Mouse (Mus musculus): Measurements from ENCODE around the gene Olfr1058.
"Not testable (repeated sequence)": the region's sequence is repeated elsewhere in the genome, so short reads cannot be mapped to it uniquely, and the experiment has no call there.

The Olfr1058 gene

DNA sequence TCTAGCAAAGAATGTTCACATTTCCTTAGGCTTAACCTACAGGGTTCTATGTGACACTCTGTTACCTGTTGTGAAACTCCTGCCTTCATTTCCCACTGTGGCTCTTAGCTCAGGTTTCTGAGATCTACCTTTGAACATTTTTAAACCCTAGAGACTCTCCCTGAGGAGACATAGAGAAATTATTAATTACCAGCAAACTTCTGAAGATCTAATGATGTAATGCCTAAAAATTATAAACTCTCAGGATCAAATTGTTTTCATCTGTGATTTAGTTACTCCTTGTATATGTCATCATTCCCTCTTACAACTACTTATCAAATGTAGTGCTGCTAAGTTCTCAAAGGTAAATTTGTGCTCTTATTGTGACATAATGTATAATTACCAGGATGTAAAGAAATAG is at the start of gene Olfr1058:
Gene Olfr1058 (minus strand): TSS at position 101 of the 400 bp plus-strand sequence.
- not testable (repeated sequence) for DNase-seq (ENCODE audit: inconsistent ontology term)

DNA sequence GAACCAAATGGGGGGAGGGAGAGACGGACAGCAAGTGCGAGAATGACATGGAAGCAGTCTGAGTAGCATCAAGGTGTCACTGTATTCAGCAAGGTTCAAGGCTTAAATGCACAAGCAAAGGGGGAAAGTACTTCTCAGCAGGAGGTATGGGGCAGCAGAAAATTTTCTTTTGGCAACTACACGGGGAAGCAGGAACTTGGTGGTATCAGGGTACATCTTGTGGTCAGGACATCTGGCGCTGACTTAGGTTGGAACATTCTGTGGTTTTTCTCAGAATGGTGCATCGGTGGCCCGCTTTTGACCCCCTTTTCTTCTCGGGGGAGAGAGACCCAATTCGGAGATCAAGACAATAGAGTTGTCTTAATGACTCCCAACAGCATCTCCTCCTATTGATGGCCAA is 40.1 kb upstream of the Olfr1058 start:
- DNase-seq (ENCODE audit: inconsistent ontology term), result not testable (repeated sequence)

DNA sequence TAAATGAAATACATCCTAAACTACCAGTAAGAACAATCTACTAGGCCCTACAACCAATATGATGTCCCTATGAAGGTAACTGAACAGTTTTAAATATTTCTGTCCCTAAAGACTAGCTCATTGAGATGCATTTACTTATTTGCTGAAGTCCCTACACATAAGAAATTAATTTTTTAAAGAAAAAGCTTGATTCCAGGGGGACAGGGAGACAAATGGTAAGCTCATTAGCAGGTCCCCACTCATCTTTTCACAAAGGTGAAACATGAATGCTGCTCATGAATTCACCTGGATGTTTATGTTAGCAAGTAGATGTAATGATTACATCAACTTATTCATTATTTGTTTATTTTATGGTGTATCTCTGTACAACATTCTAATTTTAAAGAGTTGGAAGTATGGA is 38.3 kb upstream of the Olfr1058 start, which contains the start of gene Olfr1062:
Gene Olfr1062 (minus strand): TSS at position 101 of the 400 bp plus-strand sequence.
- not testable (repeated sequence) for DNase-seq (ENCODE audit: inconsistent ontology term)

DNA sequence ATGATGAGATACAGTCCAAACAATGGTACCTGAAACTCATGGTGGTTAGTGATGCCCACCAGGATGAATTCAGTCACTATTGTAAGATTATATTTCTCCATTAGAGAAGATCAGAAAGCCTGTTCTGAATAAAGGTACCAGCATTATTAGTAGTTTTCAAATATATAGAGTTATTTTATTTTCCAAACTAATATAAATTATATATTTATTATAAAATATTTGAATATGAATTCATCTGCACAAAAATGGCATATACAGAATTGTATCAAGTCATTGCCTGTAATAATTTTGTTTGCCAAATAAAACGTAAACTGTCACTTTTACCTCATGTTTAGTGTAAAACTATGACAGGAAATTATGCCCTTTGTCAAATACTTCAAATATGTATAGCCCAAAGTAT is 25.6 kb upstream of the Olfr1058 start, which contains the start of gene Olfr1061:
Gene Olfr1061 (minus strand): TSS at position 101 of the 400 bp plus-strand sequence.
- DNase-seq (ENCODE audit: inconsistent ontology term), result no peak

DNA sequence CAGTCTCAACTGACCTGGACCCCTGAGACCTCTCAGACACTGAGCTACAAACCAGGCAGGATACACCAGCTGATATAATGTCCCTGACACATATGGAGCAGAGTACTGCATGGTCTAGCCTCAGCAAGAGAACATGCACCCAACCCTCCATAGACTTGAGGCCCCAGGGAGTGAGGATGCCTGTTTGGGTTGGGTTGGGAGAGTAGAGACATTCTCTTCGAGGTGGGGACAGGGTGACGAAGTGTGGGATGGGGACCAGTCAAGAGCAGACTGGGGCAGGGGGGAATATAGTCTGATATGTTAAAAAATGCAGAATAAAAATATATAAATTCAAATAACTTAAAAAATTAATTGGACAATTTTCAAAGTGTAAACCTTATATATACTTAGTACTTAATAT is 6.8 kb upstream of the Olfr1058 start:
- no peak for DNase-seq (ENCODE audit: inconsistent ontology term)

DNA sequence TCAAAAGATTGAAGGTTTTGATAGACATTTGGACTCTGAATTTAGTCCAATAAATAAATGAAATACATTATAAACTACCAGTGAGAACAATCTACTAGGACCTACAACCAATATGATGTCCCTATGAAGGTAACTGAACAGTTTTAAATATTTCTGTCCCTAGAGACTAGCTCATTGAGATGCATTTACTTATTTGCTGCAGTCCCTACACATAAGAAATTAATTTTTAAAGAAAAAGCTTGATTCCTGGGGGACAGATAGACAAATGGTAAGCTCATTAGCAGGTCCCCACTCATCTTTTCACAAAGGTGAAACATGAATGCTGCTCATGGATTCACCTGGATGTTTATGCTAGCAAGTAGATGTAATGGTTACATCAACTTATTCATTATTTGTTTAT is 10.1 kb downstream of the Olfr1058 start, which contains the start of gene Olfr1057:
Gene Olfr1057 (minus strand): TSS at position 101 of the 400 bp plus-strand sequence.
- no peak for DNase-seq (ENCODE audit: inconsistent ontology term)

DNA sequence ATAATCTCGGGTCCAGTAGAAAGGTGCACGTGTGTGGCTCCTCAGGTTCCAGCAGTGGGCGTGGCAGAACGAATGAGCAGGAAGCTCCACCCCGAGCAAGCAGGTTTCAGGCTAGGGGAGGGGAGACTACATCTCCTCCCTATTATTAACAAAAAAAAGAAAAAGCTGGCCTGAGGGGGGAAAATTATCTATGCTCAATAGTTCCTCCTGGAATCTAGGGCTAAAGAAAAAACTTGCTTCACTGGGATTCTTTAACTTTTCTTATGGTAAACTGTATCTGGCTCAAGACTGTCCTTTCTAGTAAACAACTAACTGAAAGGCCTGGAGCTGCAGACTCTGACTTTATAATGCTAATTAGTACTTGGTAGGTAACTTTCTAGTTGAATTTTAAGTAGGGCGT is 22.0 kb downstream of the Olfr1058 start:
- DNase-seq (ENCODE audit: inconsistent ontology term), result not testable (repeated sequence)

DNA sequence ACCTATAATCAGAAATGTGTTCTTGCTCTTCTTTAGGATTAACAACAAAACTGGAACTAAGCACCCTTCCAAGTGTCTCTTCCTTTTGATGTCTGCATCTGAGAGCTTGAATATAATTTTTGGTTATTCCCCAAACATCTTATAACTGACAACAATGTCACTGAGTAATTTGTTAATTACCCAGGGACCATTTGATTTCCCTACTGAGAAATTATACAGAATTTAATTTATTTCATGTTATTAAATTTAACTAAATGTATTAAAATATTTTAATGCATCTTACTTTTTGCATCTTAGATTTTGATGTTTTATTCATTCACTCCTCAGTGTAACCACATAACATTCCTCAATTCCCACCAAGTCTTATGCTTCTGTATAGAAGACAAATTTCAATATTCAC is 26.0 kb downstream of the Olfr1058 start, which contains the start of gene Olfr1056:
Gene Olfr1056 (minus strand): TSS at position 101 of the 400 bp plus-strand sequence.
- no peak for DNase-seq (ENCODE audit: inconsistent ontology term)

DNA sequence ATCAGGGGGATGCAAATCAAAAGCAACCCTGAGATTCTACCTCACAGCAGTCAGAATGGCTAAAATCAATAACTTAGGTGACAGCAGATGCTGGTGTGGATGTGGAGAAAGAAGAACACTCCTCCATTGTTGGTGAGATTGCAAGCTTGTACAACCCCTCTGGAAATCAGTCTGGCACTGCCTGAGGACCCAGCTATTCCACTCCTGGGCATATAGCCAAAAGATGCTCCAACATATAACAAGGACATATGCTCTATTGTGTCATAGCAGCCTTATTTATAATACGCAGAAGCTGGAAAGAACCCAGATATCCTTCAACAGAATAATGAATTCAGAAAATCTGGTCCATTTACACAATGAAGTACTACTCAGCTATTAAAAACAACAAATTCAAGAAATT is 36.6 kb downstream of the Olfr1058 start:
- not testable (repeated sequence) for DNase-seq (ENCODE audit: inconsistent ontology term)

DNA sequence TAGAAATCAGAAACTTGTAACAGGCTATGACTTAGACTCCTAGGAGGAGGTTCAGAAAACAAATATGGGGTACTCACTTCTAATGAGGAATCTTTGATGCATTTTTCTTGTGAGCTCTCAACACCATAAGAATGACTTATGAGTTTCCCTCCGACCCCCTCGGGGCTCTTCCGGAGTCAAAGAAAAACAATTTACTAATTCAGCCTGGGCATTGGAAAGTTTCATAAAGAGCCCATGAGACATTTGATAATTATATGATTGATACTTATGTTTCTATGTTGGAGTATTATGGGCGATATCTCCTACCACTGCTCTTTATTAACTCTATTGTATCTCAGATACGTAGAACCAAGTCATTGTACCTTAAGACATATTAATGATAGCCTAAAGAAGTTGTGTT is 38.2 kb downstream of the Olfr1058 start, which contains the start of gene Olfr1055:
Gene Olfr1055 (minus strand): TSS at position 101 of the 400 bp plus-strand sequence.
- no peak for DNase-seq (ENCODE audit: inconsistent ontology term)

DNA sequence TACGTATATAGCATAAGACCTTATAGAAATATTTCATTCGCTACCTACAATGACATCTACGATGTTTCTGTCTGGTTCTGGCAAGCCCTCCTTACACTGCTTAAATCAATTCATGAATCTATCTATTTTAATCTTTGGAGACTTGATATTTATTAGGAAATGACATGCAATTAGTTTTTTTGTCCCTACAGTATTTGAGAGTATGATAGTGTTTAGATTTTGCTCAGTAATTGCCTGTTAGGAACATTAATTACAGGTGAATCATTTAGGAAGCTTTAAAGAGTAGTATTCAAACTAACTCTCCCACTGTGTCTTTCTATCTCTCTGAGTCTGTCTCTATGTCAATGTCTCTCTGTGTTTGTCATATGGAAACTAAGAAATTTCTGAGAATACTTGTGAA is 53.0 kb downstream of the Olfr1058 start, which contains the start of gene Olfr1054:
Gene Olfr1054 (minus strand): TSS at position 101 of the 400 bp plus-strand sequence.
- DNase-seq (ENCODE audit: inconsistent ontology term), result no peak
